Mouse (Mus musculus) hindbrain, embryonic 11.5 days (tissue): Measurements from ENCODE around the gene Soat2. TPM values are rescaled to one million over a fixed set of nuclear protein-coding genes. Genes with fewer than 3 reads are reported as not detected.

Experiments used
- ATAC-seq: fragments of 200-750 bp; cut with Nextera tagmentation; 2 replicates; pipeline ENCODE4 v1.8.0; 2017; ENCODE audit warnings: mild to moderate bottlenecking, moderate TSS enrichment, moderate library complexity; ENCODE audit not compliant: low FRiP score
- DNase-seq: peaks from one replicate; pipeline ENCODE4 v3.0.0-alpha.2; 2015; ENCODE audit warnings: low spot score
- H3K27ac ChIP-seq: fragments of 300-500 bp; sonication (generic); 2 replicates; pipeline ENCODE4 v1.5.1; 2014; ENCODE audit warnings: mild to moderate bottlenecking, low read depth, low read length
- H3K27me3 ChIP-seq: fragments of 300-500 bp; sonication (generic); 2 replicates; pipeline ENCODE4 v1.6.1; 2014; ENCODE audit warnings: mild to moderate bottlenecking, low read length, moderate library complexity, mixed read lengths; ENCODE audit not compliant: control insufficient read depth, insufficient read depth
- H3K36me3 ChIP-seq: fragments of 300-500 bp; sonication (generic); 2 replicates; pipeline ENCODE4 v1.6.1; 2014; ENCODE audit warnings: mild to moderate bottlenecking, low read length, moderate library complexity, mixed read lengths; ENCODE audit not compliant: control insufficient read depth, insufficient read depth
- H3K4me1 ChIP-seq: fragments of 300-500 bp; sonication (generic); replicated peaks from 2 replicates; pipeline ENCODE4 v1.6.1; 2014; ENCODE audit warnings: low read length, mixed read lengths; ENCODE audit not compliant: control insufficient read depth, insufficient read depth
- H3K4me2 ChIP-seq: fragments of 300-500 bp; sonication (generic); replicated peaks from 2 replicates; pipeline ENCODE4 v1.6.1; 2014; ENCODE audit warnings: mild to moderate bottlenecking, low read depth, low read length
- H3K4me3 ChIP-seq: fragments of 300-500 bp; sonication (generic); 2 replicates; pipeline ENCODE4 v1.5.1; 2014; ENCODE audit warnings: low read depth, low read length
- H3K9ac ChIP-seq: fragments of 300-500 bp; sonication (generic); 2 replicates; pipeline ENCODE4 v1.6.1; 2014; ENCODE audit warnings: low read depth, low read length
- H3K9me3 ChIP-seq: fragments of 300-500 bp; sonication (generic); 2 replicates; pipeline ENCODE4 v1.6.1; 2016; ENCODE audit warnings: low read length; ENCODE audit not compliant: control insufficient read depth
- WGBS: fragments of 180-500 bp; shearing (Covaris S2); extraction: QIAGEN DNeasy Blood & Tissue Kit; methylation state at CpG from one replicate; pipeline ENCODE4 v1.1.7; 2014; 5-methylcytosine and 5-hydroxymethylcytosine counted together
- polyA plus RNA-seq: library from polyadenylated mRNA; unstranded; fragments of >200 nt; fragmentation: Nextera tagmentation; extraction: Ambion mirVana; gene quantifications from 2 replicates; pipeline ENCODE4 v1.2.1, GENCODE M21; 2014

Gene Soat2
- polyA plus RNA-seq = 0.13 and 0.17 TPM in 2 replicates

DNA sequence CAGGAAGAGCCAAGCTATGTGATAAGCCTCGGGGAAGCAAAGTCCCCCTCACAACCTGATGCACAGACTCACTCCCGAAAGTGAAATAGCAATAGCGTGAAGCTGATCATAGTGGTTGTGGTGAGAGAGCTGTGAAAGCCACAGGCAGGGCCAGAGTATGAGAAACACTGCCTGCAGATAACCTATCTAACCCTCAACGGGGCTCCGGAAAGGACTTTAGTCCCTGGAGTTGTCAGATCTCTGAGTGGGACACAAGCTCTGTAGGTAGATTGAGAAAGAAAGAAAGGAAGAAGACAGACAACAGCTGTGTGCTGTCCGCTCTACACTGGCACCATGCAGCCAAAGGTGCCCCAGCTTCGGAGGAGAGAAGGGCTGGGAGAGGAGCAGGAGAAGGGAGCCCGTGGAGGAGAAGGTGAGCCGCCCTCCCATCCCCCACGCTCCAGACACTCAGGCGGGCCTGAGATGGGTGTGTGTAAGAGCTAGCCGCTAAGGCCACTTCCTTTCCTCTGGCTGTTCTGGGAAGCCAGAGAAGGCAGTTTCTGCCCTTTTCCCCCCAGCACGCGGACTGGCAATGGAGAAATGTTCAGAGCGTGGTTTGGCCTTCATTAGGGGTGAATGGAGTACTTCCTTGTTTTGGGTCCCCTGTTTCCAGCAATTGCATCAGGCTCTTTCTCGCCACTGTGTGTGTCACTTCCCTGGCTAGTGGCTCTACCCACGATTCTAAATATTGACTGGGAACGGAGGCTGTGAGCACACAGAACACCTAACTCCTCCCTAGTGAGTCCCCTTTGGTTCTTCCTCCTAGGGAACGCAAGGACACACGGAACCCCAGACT lies at the start of gene Soat2:
Gene Soat2 (plus strand): TSS at position 226 of the 835 bp plus-strand sequence.
- Histone ChIP-seq H3K4me2 (no peak within 1 kb of the TSS), H3K27me3 (peaks cover 5% of the 10 kb centered on the region), H3K9me3 (no peaks in the 10 kb centered on the region), H3K4me3 (no peak within 1 kb of the TSS), H3K27ac (no peak within 1 kb of the TSS), H3K9ac (no peak within 1 kb of the TSS; the same call in 1 of the 2 replicates), H3K4me1 (no peaks in the 10 kb centered on the region; the same call in 1 of the 2 replicates), H3K36me3 (no peaks in the 10 kb centered on the region)
- no peak for ATAC-seq
- 55% methylated on average over 20 of the region's 20 CpGs for WGBS
- DNase-seq = peak; percentile 10

DNA sequence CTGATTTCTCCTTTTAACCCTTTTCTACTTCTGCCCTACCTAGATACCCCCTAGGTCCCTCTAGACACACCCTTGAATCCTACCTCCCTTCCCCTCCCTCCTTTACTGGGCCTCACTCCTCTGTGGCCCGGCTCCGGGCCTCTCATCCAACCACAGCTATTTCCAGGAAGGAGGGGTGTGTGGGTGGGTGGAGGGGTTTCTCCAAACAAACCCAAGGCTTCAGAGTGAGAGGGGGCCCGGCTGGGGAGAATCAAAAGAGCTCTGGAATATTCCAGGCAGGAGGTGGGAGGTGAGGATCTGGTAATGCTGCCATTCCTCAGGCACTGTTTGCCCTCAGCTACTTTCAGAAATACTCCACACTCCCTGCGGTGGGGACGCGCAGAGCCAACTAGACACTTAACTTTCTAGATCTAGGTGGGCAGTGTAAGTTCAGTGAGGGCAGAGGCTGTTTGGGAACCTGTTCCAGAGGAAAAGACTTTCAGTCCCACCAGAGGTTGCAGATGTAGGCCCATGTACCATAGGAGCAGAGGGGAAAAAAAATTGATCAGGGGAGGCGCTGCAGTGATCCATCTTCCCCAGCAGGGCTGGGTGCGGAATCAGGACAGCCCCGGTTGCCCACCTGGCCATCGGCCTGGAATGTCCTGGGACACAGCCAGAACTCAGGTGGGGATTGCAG lies 49.2 kb upstream of the Soat2 start:
- ATAC-seq (no peak), DNase-seq (peak; percentile 33)
- no peaks in the 10 kb centered on the region for H3K9me3 ChIP-seq
- H3K4me2 ChIP-seq = peak overlapping the region; percentile 87
- no peaks in the 10 kb centered on the region for H3K36me3 ChIP-seq
- H3K4me3 ChIP-seq = no peak overlapping the region; the same call in 1 of the 2 replicates
- 25% methylated on average over 10 of the region's 10 CpGs for WGBS
- H3K9ac ChIP-seq = 0 out of 2 replicates have a peak overlapping the region, but pooled peaks have one; percentile 50
- peaks cover 16% of the 10 kb centered on the region for H3K4me1 ChIP-seq
- H3K27ac ChIP-seq = 0 out of 2 replicates have a peak overlapping the region, but pooled peaks have one; percentile 24
- peaks cover 14% of the 10 kb centered on the region for H3K27me3 ChIP-seq

DNA sequence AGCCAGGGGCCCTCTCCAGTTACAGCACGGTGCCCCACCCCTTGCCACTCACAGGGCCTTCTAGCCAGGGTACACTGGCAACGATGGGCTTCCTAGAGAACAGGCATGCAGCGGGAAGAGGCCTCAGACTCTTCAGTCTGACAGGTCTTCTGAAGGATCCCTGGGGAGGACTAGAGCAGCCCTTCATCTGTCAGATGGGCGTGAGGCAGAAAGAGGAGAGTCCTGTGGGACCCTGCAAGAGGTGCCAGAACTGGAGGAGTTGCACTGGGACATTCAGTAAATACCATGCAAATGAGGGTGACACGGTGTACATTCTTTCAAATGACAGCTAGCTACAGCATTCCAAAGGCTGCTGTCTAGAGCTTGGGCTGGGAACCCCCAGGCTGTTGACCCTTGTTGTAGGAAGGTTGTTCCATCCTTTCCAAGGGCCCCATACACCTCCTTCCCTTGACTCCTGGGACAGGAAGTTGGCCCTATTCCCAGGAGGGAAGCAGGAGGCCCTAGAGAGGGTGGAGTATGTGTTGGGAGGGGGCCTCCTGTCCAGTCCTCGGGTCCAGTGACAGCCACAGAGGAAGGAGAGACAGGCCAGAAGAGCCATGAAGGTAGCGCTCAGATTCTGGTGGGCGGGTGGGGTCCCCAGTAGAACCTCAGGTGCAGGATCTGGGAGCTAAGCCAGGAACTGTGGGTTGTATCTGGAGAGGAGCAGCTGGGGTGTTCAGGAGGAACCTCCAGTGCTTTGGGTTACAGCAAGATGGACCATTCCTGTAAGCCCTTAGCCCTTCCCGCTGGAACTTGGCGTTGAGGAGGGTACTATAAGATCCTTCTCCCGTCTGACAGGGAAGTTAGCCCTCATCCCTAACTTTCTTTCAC lies 48.4 kb upstream of the Soat2 start:
- Histone ChIP-seq H3K9me3 (no peaks in the 10 kb centered on the region), H3K27ac (peak overlapping the region; percentile 17; the same call in 1 of the 2 replicates), H3K9ac (no peak overlapping the region), H3K27me3 (peaks cover 21% of the 10 kb centered on the region), H3K36me3 (no peaks in the 10 kb centered on the region), H3K4me1 (peaks cover 19% of the 10 kb centered on the region), H3K4me3 (no peak overlapping the region), H3K4me2 (no peak overlapping the region)
- DNase-seq (peak; percentile 19), ATAC-seq (no peak)
- WGBS = 26% methylated on average over 11 of the region's 11 CpGs

DNA sequence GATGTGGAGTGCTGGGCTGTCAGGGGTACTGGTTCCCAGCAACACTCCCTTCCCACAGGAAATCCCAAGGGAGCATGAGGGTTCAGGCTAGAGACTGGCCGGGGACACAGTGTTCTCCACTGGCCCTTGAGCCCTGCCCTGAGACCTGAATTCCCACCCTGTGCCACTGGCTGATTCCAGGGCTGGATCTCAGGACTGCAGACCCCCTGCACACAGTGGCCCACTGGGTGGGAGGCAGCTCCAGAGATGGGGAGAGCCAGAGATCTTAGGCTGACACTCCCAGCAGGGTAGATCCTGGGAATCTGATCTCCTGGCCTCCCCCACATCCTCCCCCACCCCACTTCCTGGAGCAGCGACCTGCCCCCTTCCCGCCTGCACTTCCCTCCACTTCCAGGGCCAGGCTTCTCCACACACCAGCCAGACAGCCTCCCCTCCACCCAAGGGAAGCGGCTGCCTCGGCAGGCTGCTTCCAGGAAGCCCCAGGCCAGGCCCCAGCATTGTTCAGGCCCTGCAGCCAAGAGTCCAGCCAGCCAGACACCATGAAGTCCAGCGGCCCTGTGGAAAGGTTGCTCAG lies 47.7 kb upstream of the Soat2 start:
- no peak overlapping the region for H3K4me3 ChIP-seq
- 0 out of 2 replicates have a peak overlapping the region, but pooled peaks have one; percentile 4 for H3K4me2 ChIP-seq
- WGBS = 10% methylated on average over 6 of the region's 6 CpGs
- H3K9me3 ChIP-seq = no peaks in the 10 kb centered on the region
- no peak overlapping the region; the same call in 1 of the 2 replicates for H3K9ac ChIP-seq
- ATAC-seq = no peak
- DNase-seq = peak; percentile 29
- no peaks in the 10 kb centered on the region for H3K36me3 ChIP-seq
- H3K27ac ChIP-seq = peak overlapping the region; percentile 17; the same call in 1 of the 2 replicates
- H3K4me1 ChIP-seq = peaks cover 21% of the 10 kb centered on the region
- H3K27me3 ChIP-seq = peaks cover 28% of the 10 kb centered on the region

DNA sequence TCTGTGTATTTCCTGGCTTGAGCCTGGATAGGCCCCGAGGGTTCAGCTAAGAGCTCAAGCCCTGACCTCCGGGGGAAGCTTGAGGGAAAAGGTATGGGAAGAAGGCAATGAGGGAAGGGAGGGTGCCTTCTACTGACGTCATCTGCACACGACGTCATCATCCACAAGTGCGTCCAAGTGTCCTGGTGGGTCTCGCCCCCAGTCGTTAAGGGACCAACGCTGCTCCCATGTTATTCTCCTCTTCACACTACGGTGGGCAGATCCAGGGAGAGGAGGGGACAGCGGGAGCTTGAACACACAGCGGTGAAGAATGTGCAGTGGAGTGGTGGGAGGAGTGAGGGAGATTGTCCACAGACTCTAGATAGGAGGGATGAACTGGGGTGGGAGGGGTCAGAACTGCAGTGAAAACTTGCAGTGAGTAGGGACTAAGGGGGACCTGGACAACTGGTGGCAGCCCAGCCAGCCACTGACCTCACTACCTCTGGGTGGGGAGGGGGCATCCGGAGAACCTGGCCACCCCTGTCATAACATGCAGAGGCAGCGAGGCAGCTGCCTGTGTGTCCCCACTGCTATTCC lies 46.9 kb upstream of the Soat2 start:
- Histone ChIP-seq H3K9ac (no peak overlapping the region; the same call in 1 of the 2 replicates), H3K36me3 (no peaks in the 10 kb centered on the region), H3K4me2 (peak overlapping the region; percentile 13; the same call in 1 of the 2 replicates), H3K27me3 (peaks cover 29% of the 10 kb centered on the region), H3K4me3 (0 out of 2 replicates have a peak overlapping the region, but pooled peaks have one; percentile 3), H3K9me3 (no peaks in the 10 kb centered on the region), H3K27ac (0 out of 2 replicates have a peak overlapping the region, but pooled peaks have one; percentile 17), H3K4me1 (peaks cover 21% of the 10 kb centered on the region)
- 3% methylated on average over 14 of the region's 14 CpGs for WGBS
- no peak for ATAC-seq
- DNase-seq = peak; percentile 48

DNA sequence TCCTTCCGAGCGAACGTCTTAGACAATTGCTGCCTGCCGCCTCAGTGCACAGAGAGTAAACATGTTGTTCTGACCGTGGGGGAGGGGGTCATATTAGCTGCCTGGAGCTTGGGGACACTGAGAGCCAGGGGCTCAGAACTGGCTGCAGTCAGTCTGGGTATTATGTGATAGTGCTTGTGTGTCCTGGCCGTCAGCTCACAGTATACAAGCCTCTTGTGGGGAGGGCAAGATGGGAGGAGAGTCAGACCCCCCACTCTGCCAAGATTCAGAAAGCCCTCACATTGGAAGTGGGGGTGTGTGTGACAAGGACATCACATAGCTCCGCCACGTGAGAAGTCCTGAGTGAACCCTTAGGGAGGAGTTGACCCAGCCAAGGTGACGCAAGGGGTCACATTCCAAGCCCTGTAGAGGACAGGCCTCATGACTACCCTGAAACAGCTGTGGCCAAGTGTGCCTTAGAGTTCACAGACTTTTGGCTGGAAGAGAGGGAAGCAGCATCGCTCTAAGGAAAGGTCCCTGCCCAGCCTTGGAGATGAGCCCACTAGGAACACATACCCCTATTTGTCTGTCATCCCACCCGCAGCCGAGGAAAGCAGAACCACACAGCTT lies 46.3 kb upstream of the Soat2 start:
- H3K4me1 ChIP-seq = peaks cover 21% of the 10 kb centered on the region
- 0 out of 2 replicates have a peak overlapping the region, but pooled peaks have one; percentile 3 for H3K4me3 ChIP-seq
- H3K4me2 ChIP-seq = peak overlapping the region; percentile 13; the same call in 1 of the 2 replicates
- H3K9me3 ChIP-seq = no peaks in the 10 kb centered on the region
- ATAC-seq (no peak), DNase-seq (peak; percentile 33)
- no peak overlapping the region; the same call in 1 of the 2 replicates for H3K9ac ChIP-seq
- 0 out of 2 replicates have a peak overlapping the region, but pooled peaks have one; percentile 9 for H3K27ac ChIP-seq
- 21% methylated on average over 12 of the region's 12 CpGs for WGBS
- H3K27me3 ChIP-seq = peaks cover 29% of the 10 kb centered on the region
- no peaks in the 10 kb centered on the region for H3K36me3 ChIP-seq

DNA sequence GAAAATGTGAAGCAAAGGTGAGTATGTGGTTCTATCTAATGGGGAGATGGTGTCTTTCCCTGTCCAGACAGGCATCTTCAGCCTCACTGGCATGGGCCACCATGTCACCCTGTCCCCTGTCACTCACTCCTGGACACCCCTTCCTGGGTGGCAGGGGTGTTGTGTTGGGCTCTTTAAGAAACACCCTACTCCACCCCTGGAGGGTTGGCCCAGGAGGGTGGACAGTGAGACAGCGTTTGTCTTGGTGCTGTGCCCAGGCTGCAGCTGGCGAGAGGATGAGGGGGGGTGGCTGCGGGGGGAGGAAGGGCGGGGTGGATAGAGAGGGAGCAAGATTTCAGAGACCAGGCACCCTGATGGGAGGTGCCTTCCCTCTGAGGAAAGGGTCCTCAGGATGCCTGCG lies 45.0 kb upstream of the Soat2 start:
- peaks cover 21% of the 10 kb centered on the region for H3K4me1 ChIP-seq
- DNase-seq = no peak
- H3K9me3 ChIP-seq = no peaks in the 10 kb centered on the region
- no peak overlapping the region for H3K4me3 ChIP-seq
- 66% methylated on average over 5 of the region's 5 CpGs for WGBS
- H3K36me3 ChIP-seq = no peaks in the 10 kb centered on the region
- H3K27ac ChIP-seq = no peak overlapping the region
- H3K9ac ChIP-seq = no peak overlapping the region
- ATAC-seq = no peak
- no peak overlapping the region for H3K4me2 ChIP-seq
- peaks cover 29% of the 10 kb centered on the region for H3K27me3 ChIP-seq
